Mouse (Mus musculus) limb, embryonic 14.5 days (tissue): Measurements from ENCODE around the gene Rpusd1. TPM values are rescaled to one million over a fixed set of nuclear protein-coding genes. Genes with fewer than 3 reads are reported as not detected.

ENCODE experiments used
- ATAC-seq: fragments of 200-750 bp; cut with Nextera tagmentation; 2 replicates; pipeline ENCODE4 v1.8.0; 2017; ENCODE audit warnings: low read depth, moderate number of reproducible peaks, moderate TSS enrichment; ENCODE audit not compliant: low FRiP score
- DNase-seq: peaks from one replicate; pipeline ENCODE4 v3.0.0-alpha.2; 2015; ENCODE audit warnings: low spot score
- H3K27ac ChIP-seq: fragments of 300-500 bp; sonication (generic); replicated peaks from 2 replicates; pipeline ENCODE4 v1.5.1; 2014; ENCODE audit warnings: low read depth, mild to moderate bottlenecking, low read length, moderate library complexity, mixed read lengths
- H3K27me3 ChIP-seq: fragments of 300-500 bp; sonication (generic); 2 replicates; pipeline ENCODE4 v1.6.1; 2014; ENCODE audit warnings: low read length, mixed read lengths; ENCODE audit not compliant: control insufficient read depth, insufficient read depth
- H3K36me3 ChIP-seq: fragments of 300-500 bp; sonication (generic); 2 replicates; pipeline ENCODE4 v1.6.1; 2014; ENCODE audit warnings: mild to moderate bottlenecking, low read length, moderate library complexity, mixed read lengths; ENCODE audit not compliant: control insufficient read depth, insufficient read depth
- H3K4me1 ChIP-seq: fragments of 300-500 bp; sonication (generic); 2 replicates; pipeline ENCODE4 v1.6.1; 2014; ENCODE audit warnings: antibody characterized with exemption, low read length, mixed read lengths; ENCODE audit not compliant: control insufficient read depth, insufficient read depth
- H3K4me2 ChIP-seq: fragments of 300-500 bp; sonication (generic); replicated peaks from 2 replicates; pipeline ENCODE4 v1.6.1; 2014; ENCODE audit warnings: low read depth, mild to moderate bottlenecking, low read length, moderate library complexity; ENCODE audit not compliant: severe bottlenecking
- H3K4me3 ChIP-seq: fragments of 300-500 bp; sonication (generic); replicated peaks from 2 replicates; pipeline ENCODE4 v1.5.1; 2014; ENCODE audit warnings: low read length
- H3K9ac ChIP-seq: fragments of 300-500 bp; sonication (generic); 2 replicates; pipeline ENCODE4 v1.6.1; 2014; ENCODE audit warnings: mild to moderate bottlenecking, low read depth, low read length, moderate library complexity; ENCODE audit not compliant: severe bottlenecking
- H3K9me3 ChIP-seq: fragments of 300-500 bp; sonication (generic); 2 replicates; pipeline ENCODE4 v1.6.1; 2016; ENCODE audit warnings: low read length; ENCODE audit not compliant: control insufficient read depth
- POLR2A ChIP-seq: fragments of 200-500 bp; IDR thresholded peaks from 2 replicates; pipeline ENCODE4 v1.8.0; 2012; ENCODE audit warnings: inconsistent platforms, mild to moderate bottlenecking, moderate library complexity, borderline replicate concordance; ENCODE audit not compliant: insufficient read depth, insufficient read length; ENCODE audit errors: extremely low read depth
- WGBS: fragments of 180-500 bp; shearing (Covaris S2); extraction: QIAGEN DNeasy Blood & Tissue Kit; methylation state at CpG from one replicate; pipeline ENCODE4 v1.1.7; 2014; 5-methylcytosine and 5-hydroxymethylcytosine counted together
- polyA plus RNA-seq, 2 experiments: library from polyadenylated mRNA; depleted of rRNA in 1 of 2; stranded (reverse) in 1 of 2; unstranded in 1 of 2; fragments of >200 nt; fragmentation: Nextera tagmentation in 1 of 2; extraction: Ambion mirVana in 1 of 2; gene quantifications; 2 replicates each; pipeline versions ENCODE4 v1.2.1 to v1.2.3; 2012 to 2014

The Rpusd1 gene
- polyA plus RNA-seq, 2 experiments, result 26.6 to 48.2 TPM

DNA sequence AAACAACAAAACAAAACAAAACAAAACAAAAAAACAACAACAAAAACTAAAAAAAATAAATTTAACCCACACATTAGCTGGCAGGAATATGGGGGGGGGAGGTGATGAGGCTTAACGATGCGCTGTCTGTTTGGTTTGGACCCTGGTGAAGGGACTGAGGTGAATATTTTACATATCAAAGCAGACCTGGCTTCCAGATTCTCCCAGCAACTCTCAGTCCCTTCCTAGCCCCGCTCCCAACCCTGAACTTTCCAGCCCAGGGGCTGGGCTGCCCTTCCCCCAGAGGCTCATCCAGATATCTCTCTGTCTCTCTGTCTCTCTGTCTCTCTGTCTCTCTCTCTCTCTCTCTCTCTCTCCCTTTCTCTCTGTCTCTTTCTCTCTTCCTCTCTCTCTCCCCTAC, 35.1 kb downstream of the Rpusd1 start:
- no peaks in the 10 kb centered on the region for H3K36me3 ChIP-seq
- no peak overlapping the region for H3K4me2 ChIP-seq
- ATAC-seq (no peak), DNase-seq (no peak)
- H3K9ac ChIP-seq, result no peak overlapping the region
- H3K4me1 ChIP-seq, result no peaks in the 10 kb centered on the region
- no peaks in the 10 kb centered on the region for H3K27me3 ChIP-seq
- no peaks in the 10 kb centered on the region for H3K9me3 ChIP-seq
- H3K27ac ChIP-seq, result no peak overlapping the region
- no peak overlapping the region for H3K4me3 ChIP-seq
- no peak for TF ChIP-seq POLR2A
- WGBS, result 28% methylated on average over 3 of the region's 3 CpGs

DNA sequence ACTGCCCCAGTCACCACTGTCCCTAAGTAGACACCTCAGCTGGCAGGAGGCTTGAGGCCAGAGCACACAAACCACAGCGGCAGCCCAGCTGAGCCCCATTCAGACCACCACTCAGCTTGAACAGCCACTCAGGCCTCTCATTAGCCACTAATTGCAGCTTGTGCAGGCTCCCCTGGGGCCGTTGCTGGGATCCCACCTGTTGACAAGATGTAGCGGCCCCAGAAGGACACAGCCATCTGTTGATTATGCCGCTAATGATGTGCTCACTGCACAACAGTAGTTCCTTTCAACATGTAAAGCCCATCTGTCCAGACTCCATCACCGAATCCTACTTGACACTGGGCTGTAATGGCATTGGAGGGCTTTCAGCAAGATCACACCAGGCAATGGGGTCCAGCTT, 38.4 kb downstream of the Rpusd1 start:
- Histone ChIP-seq H3K9me3 (no peaks in the 10 kb centered on the region), H3K27ac (no peak overlapping the region), H3K27me3 (no peaks in the 10 kb centered on the region), H3K4me3 (no peak overlapping the region), H3K4me1 (no peaks in the 10 kb centered on the region), H3K9ac (no peak overlapping the region), H3K4me2 (no peak overlapping the region), H3K36me3 (no peaks in the 10 kb centered on the region)
- TF ChIP-seq POLR2A, result no peak
- DNase-seq (no peak), ATAC-seq (no peak)
- WGBS, result 8% methylated on average over 5 of the region's 5 CpGs

DNA sequence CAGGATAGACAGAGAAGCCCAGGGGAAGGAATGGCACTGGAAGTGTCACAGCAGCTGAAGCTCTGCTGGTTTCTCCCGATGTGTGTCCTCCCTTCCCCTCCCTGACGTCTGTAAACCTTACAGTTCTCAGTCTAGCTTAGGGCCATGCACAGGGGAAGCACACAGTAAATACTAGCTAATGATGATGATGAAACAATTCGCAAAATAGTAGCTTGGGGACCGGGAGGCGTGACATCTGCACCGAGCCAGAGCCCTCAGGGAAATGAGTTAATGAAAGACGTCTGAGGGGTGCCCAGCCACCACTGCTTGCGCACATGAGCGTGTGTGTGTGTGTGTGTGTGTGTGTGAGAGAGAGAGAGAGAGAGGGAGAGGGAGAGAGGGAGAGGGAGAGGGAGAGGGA, 41.9 kb downstream of the Rpusd1 start:
- H3K27me3 ChIP-seq, result no peaks in the 10 kb centered on the region
- H3K4me3 ChIP-seq, result no peak overlapping the region
- H3K9me3 ChIP-seq, result no peaks in the 10 kb centered on the region
- WGBS, result 28% methylated on average over 9 of the region's 9 CpGs
- ATAC-seq (no peak), DNase-seq (no peak)
- no peak overlapping the region for H3K27ac ChIP-seq
- H3K4me2 ChIP-seq, result no peak overlapping the region
- no peaks in the 10 kb centered on the region for H3K36me3 ChIP-seq
- no peak for TF ChIP-seq POLR2A
- no peak overlapping the region for H3K9ac ChIP-seq
- H3K4me1 ChIP-seq, result peaks cover 3% of the 10 kb centered on the region

DNA sequence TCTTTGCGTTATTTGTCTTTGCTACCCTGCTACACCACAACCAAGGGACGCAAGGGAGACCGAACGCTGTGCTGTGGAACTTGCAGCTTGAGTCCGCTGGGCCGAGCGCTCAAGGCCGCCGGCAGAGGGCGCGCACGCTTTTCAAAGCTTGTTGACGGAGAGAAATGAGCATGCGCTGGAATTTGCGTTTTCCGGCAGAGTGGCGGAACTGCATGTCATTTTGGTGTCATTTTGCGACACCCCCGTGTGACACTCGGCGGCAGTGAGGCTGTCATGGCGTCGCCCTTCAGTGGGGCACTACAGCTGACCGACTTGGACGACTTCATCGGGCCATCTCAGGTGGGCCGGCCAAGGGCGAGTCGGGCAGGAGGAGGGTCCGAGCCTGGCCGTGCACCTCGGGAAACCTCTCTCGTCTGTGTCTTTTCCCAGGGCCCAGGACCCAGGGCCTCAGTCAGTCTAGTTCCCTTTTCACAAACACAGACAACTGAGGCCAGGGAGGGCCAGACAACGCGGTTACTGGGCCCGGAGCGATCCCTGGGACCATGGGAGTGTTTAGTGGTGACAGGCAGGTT, 46.2 kb downstream of the Rpusd1 start, which contains the start of gene Narfl:
Narfl (plus strand) TSS at position 228 of the 572 bp plus-strand sequence.
- peak; percentile 96 for DNase-seq
- Histone ChIP-seq H3K4me2 (peak within 1 kb of the TSS; percentile 80), H3K9ac (peak within 1 kb of the TSS; percentile 77), H3K27me3 (no peaks in the 10 kb centered on the region), H3K9me3 (no peaks in the 10 kb centered on the region), H3K36me3 (peaks cover 9% of the 10 kb centered on the region), H3K27ac (no peak within 1 kb of the TSS), H3K4me3 (peak within 1 kb of the TSS; percentile 69), H3K4me1 (peaks cover 5% of the 10 kb centered on the region)
- peak; percentile 53; the same call in 1 of the 2 replicates for TF ChIP-seq POLR2A
- ATAC-seq, result peak; percentile 87
- under 1% methylated on average over 37 of the region's 37 CpGs for WGBS

DNA sequence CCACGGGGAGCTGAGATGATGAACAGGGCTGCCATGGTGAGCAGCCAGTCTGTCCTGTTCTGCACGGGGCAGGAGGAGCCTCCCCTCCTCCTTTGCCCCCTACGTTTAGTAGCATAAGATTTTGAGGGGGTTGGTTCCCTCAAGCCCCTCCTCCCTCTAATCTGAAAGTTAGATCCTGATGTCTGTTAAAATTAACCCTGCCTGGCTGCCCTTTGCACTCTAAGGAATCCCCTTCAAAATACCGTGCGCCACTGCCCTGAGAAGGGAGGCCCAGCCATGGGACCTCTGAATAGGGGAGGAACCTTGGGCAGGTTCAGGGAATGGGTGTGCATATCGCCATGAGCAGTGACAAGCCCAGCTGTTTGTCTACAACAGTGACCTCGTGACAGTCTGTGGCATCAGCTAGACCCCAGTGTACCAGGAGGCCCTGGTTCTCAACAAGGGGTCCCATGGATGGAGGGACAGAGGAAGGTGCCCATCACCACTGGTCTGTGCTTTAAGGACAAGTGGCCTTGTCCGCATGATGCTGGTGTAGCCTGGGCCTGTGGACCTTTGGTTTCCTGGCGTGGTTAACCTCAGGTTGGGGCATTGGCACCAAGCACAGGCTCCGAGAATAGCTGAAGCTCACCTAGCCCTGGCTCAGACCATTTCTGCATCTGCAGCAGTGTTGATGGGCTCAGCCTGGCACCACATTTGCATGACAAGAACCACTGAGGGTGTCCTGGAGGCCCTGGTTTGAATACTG, 48.0 kb downstream of the Rpusd1 start:
- ATAC-seq (no peak), DNase-seq (no peak)
- peaks cover 9% of the 10 kb centered on the region for H3K36me3 ChIP-seq
- H3K27me3 ChIP-seq, result no peaks in the 10 kb centered on the region
- no peak overlapping the region for H3K4me3 ChIP-seq
- H3K4me2 ChIP-seq, result no peak overlapping the region
- no peaks in the 10 kb centered on the region for H3K9me3 ChIP-seq
- no peak for TF ChIP-seq POLR2A
- H3K4me1 ChIP-seq, result peaks cover 5% of the 10 kb centered on the region
- WGBS, result 82% methylated on average over 10 of the region's 10 CpGs
- H3K9ac ChIP-seq, result no peak overlapping the region
- no peak overlapping the region for H3K27ac ChIP-seq
